Mouse (Mus musculus): ENCODE data around the gene Ccer2. TPM values are rescaled to one million over a fixed set of nuclear protein-coding genes. Genes with fewer than 3 reads are reported as not detected.

Ccer2 gene
- polyA plus RNA-seq, 1 experiment from 2014 or later, result 1.9 TPM

GRCm38 (mm10) chr7:28766173-28766879 is 10.4 kb downstream of the Ccer2 start, which contains the start of gene Sirt2:
Sirt2 (plus strand) TSS chr7:28766735.
- no peaks in the 10 kb centered on the region for H3K36me3 ChIP-seq (ENCODE audit: control insufficient read depth, insufficient read depth, low read length)
- H3K9ac ChIP-seq (ENCODE audit: low read length), result peak within 1 kb of the TSS; percentile 67
- H3K27ac ChIP-seq (ENCODE audit: low read depth, low read length), result no peak within 1 kb of the TSS
- peak within 1 kb of the TSS; percentile 65 for H3K4me2 ChIP-seq (ENCODE audit: low read depth)
- WGBS, result under 1% methylated on average over 45 of the region's 45 CpGs
- ATAC-seq (ENCODE audit: insufficient read depth, low FRiP score, low TSS enrichment) (peak; percentile 98), DNase-seq (ENCODE audit: low spot score) (peak; percentile 98)
- peak within 1 kb of the TSS; percentile 66 for H3K4me3 ChIP-seq (ENCODE audit: low read depth, low read length)
- H3K9me3 ChIP-seq (ENCODE audit: control insufficient read depth, low read length), result no peaks in the 10 kb centered on the region
- H3K27me3 ChIP-seq (ENCODE audit: control insufficient read depth, insufficient read depth, low read length), result no peaks in the 10 kb centered on the region
- peaks cover 5% of the 10 kb centered on the region; the same call in 1 of the 2 replicates for H3K4me1 ChIP-seq (ENCODE audit: control insufficient read depth, insufficient read depth, low read length)

GRCm38 (mm10) chr7:28766910-28767309 is 10.9 kb downstream of the Ccer2 start:
- DNase-seq (ENCODE audit: low spot score), result no peak
- peak; percentile 8; the same call in 1 of the 2 replicates for ATAC-seq (ENCODE audit: insufficient read depth, low FRiP score, low TSS enrichment)
- H3K4me1 ChIP-seq (ENCODE audit: control insufficient read depth, insufficient read depth, low read length), result peaks cover 5% of the 10 kb centered on the region; the same call in 1 of the 2 replicates
- no peaks in the 10 kb centered on the region for H3K36me3 ChIP-seq (ENCODE audit: control insufficient read depth, insufficient read depth, low read length)
- no peak overlapping the region for H3K27ac ChIP-seq (ENCODE audit: low read depth, low read length)
- H3K4me3 ChIP-seq (ENCODE audit: low read depth, low read length), result peak overlapping the region; percentile 66
- H3K9ac ChIP-seq (ENCODE audit: low read length), result peak overlapping the region; percentile 67
- no peaks in the 10 kb centered on the region for H3K27me3 ChIP-seq (ENCODE audit: control insufficient read depth, insufficient read depth, low read length)
- 2% methylated on average over 14 of the region's 14 CpGs for WGBS
- H3K4me2 ChIP-seq (ENCODE audit: low read depth), result peak overlapping the region; percentile 47
- no peaks in the 10 kb centered on the region for H3K9me3 ChIP-seq (ENCODE audit: control insufficient read depth, low read length)

GRCm38 (mm10) chr7:28767462-28767965 is 11.5 kb downstream of the Ccer2 start, which contains the start of gene Nfkbib:
Nfkbib (minus strand) TSS chr7:28767512.
- no peaks in the 10 kb centered on the region for H3K36me3 ChIP-seq (ENCODE audit: control insufficient read depth, insufficient read depth, low read length)
- DNase-seq (ENCODE audit: low spot score) (no peak), ATAC-seq (ENCODE audit: insufficient read depth, low FRiP score, low TSS enrichment) (no peak)
- peak within 1 kb of the TSS; percentile 66 for H3K4me3 ChIP-seq (ENCODE audit: low read depth, low read length)
- no peak within 1 kb of the TSS for H3K27ac ChIP-seq (ENCODE audit: low read depth, low read length)
- H3K9ac ChIP-seq (ENCODE audit: low read length), result peak within 1 kb of the TSS; percentile 67
- no peaks in the 10 kb centered on the region for H3K27me3 ChIP-seq (ENCODE audit: control insufficient read depth, insufficient read depth, low read length)
- peak within 1 kb of the TSS; percentile 47 for H3K4me2 ChIP-seq (ENCODE audit: low read depth)
- H3K4me1 ChIP-seq (ENCODE audit: control insufficient read depth, insufficient read depth, low read length), result peaks cover 5% of the 10 kb centered on the region; the same call in 1 of the 2 replicates
- WGBS, result 68% methylated on average over 7 of the region's 7 CpGs
- H3K9me3 ChIP-seq (ENCODE audit: control insufficient read depth, low read length), result no peaks in the 10 kb centered on the region

GRCm38 (mm10) chr7:28769414-28769958 is 13.5 kb downstream of the Ccer2 start:
- no peak overlapping the region for H3K9ac ChIP-seq (ENCODE audit: low read length)
- no peak overlapping the region for H3K4me3 ChIP-seq (ENCODE audit: low read depth, low read length)
- no peak for DNase-seq (ENCODE audit: low spot score)
- WGBS, result 95% methylated on average over 9 of the region's 9 CpGs
- no peak overlapping the region for H3K27ac ChIP-seq (ENCODE audit: low read depth, low read length)
- no peaks in the 10 kb centered on the region for H3K9me3 ChIP-seq (ENCODE audit: control insufficient read depth, low read length)
- no peak for ATAC-seq (ENCODE audit: insufficient read depth, low FRiP score, low TSS enrichment)
- H3K36me3 ChIP-seq (ENCODE audit: control insufficient read depth, insufficient read depth, low read length), result no peaks in the 10 kb centered on the region
- no peak overlapping the region for H3K4me2 ChIP-seq (ENCODE audit: low read depth)
- peaks cover 5% of the 10 kb centered on the region; the same call in 1 of the 2 replicates for H3K4me1 ChIP-seq (ENCODE audit: control insufficient read depth, insufficient read depth, low read length)
- no peaks in the 10 kb centered on the region for H3K27me3 ChIP-seq (ENCODE audit: control insufficient read depth, insufficient read depth, low read length)

GRCm38 (mm10) chr7:28770309-28770708 is 14.3 kb downstream of the Ccer2 start:
- Histone ChIP-seq H3K9me3 (ENCODE audit: control insufficient read depth, low read length) (no peaks in the 10 kb centered on the region), H3K27ac (ENCODE audit: low read depth, low read length) (no peak overlapping the region), H3K9ac (ENCODE audit: low read length) (no peak overlapping the region), H3K4me3 (ENCODE audit: low read depth, low read length) (no peak overlapping the region), H3K36me3 (ENCODE audit: control insufficient read depth, insufficient read depth, low read length) (no peaks in the 10 kb centered on the region), H3K4me2 (ENCODE audit: low read depth) (no peak overlapping the region), H3K4me1 (ENCODE audit: control insufficient read depth, insufficient read depth, low read length) (peaks cover 5% of the 10 kb centered on the region; the same call in 1 of the 2 replicates), H3K27me3 (ENCODE audit: control insufficient read depth, insufficient read depth, low read length) (no peaks in the 10 kb centered on the region)
- 92% methylated on average over 3 of the region's 3 CpGs for WGBS
- no peak for ATAC-seq (ENCODE audit: insufficient read depth, low FRiP score, low TSS enrichment)
- DNase-seq (ENCODE audit: low spot score), result no peak

- Histone ChIP-seq H3K27me3 (ENCODE audit: control insufficient read depth, insufficient read depth, low read length) (no peaks in the 10 kb centered on the region), H3K36me3 (ENCODE audit: control insufficient read depth, insufficient read depth, low read length) (no peaks in the 10 kb centered on the region), H3K27ac (ENCODE audit: low read depth, low read length) (no peak overlapping the region), H3K4me3 (ENCODE audit: low read depth, low read length) (no peak overlapping the region), H3K9me3 (ENCODE audit: control insufficient read depth, low read length) (no peaks in the 10 kb centered on the region), H3K9ac (ENCODE audit: low read length) (no peak overlapping the region), H3K4me2 (ENCODE audit: low read depth) (no peak overlapping the region), H3K4me1 (ENCODE audit: control insufficient read depth, insufficient read depth, low read length) (0 out of 2 replicates have a peak, but pooled peaks cover 2% of the 10 kb centered on the region)
- 92% methylated on average over 11 of the region's 11 CpGs for WGBS
- DNase-seq (ENCODE audit: low spot score) (no peak), ATAC-seq (ENCODE audit: insufficient read depth, low FRiP score, low TSS enrichment) (no peak)
Measured at GRCm38 (mm10) chr7:28771867-28772266, 15.9 kb downstream of the Ccer2 start.

GRCm38 (mm10) chr7:28773163-28773562 is 17.2 kb downstream of the Ccer2 start:
- WGBS, result 80% methylated on average over 3 of the region's 3 CpGs
- ATAC-seq (ENCODE audit: insufficient read depth, low FRiP score, low TSS enrichment), result no peak

GRCm38 (mm10) chr7:28774164-28774563 is 18.2 kb downstream of the Ccer2 start:
- Histone ChIP-seq H3K4me1 (ENCODE audit: control insufficient read depth, insufficient read depth, low read length) (no peaks in the 10 kb centered on the region), H3K27ac (ENCODE audit: low read depth, low read length) (no peak overlapping the region), H3K9me3 (ENCODE audit: control insufficient read depth, low read length) (no peaks in the 10 kb centered on the region), H3K4me2 (ENCODE audit: low read depth) (no peak overlapping the region), H3K9ac (ENCODE audit: low read length) (no peak overlapping the region), H3K27me3 (ENCODE audit: control insufficient read depth, insufficient read depth, low read length) (no peaks in the 10 kb centered on the region), H3K4me3 (ENCODE audit: low read depth, low read length) (no peak overlapping the region), H3K36me3 (ENCODE audit: control insufficient read depth, insufficient read depth, low read length) (no peaks in the 10 kb centered on the region)
- ATAC-seq (ENCODE audit: insufficient read depth, low FRiP score, low TSS enrichment) (peak; percentile 53; the same call in 1 of the 2 replicates), DNase-seq (ENCODE audit: low spot score) (no peak)
- 67% methylated on average over 12 of the region's 12 CpGs for WGBS

More at GRCm38 (mm10) chr7:28773163-28773562, 17.2 kb downstream of the Ccer2 start:
- Histone ChIP-seq H3K27me3 (ENCODE audit: control insufficient read depth, insufficient read depth, low read length) (no peaks in the 10 kb centered on the region), H3K27ac (ENCODE audit: low read depth, low read length) (no peak overlapping the region), H3K36me3 (ENCODE audit: control insufficient read depth, insufficient read depth, low read length) (no peaks in the 10 kb centered on the region), H3K4me2 (ENCODE audit: low read depth) (no peak overlapping the region), H3K9ac (ENCODE audit: low read length) (no peak overlapping the region), H3K4me1 (ENCODE audit: control insufficient read depth, insufficient read depth, low read length) (no peaks in the 10 kb centered on the region), H3K9me3 (ENCODE audit: control insufficient read depth, low read length) (no peaks in the 10 kb centered on the region), H3K4me3 (ENCODE audit: low read depth, low read length) (no peak overlapping the region)
- DNase-seq (ENCODE audit: low spot score), result no peak
